Mouse (Mus musculus) G1E (cell line): ENCODE measurements around the gene Srrt. TPM values are rescaled to one million over a fixed set of nuclear protein-coding genes. Genes with fewer than 3 reads are reported as not detected.

ENCODE experiments used
- ATAC-seq: 2 replicates; pipeline ENCODE4 v1.8.0; 2016; ENCODE audit warnings: mild to moderate bottlenecking; ENCODE audit not compliant: insufficient number of reproducible peaks, poor library complexity, low FRiP score, severe bottlenecking; ENCODE audit errors: extremely low read depth
- DNase-seq: peaks from one replicate; pipeline ENCODE4 v3.0.0; 2012; ENCODE audit warnings: low spot score
- H3K27me3 ChIP-seq: 2 replicates; pipeline ENCODE4 v1.6.1; 2012; ENCODE audit warnings: mild to moderate bottlenecking, low read length, inconsistent platforms; ENCODE audit not compliant: insufficient read depth
- H3K36me3 ChIP-seq: replicated peaks from 2 replicates; pipeline ENCODE3; 2012; ENCODE audit warnings: mild to moderate bottlenecking, inconsistent platforms
- H3K4me1 ChIP-seq: 2 replicates; pipeline ENCODE4 v1.6.1; 2012; ENCODE audit warnings: low read depth, low read length, inconsistent platforms, mixed read lengths; ENCODE audit not compliant: insufficient read depth
- H3K4me3 ChIP-seq: 2 replicates; pipeline ENCODE4 v1.5.1; 2012; ENCODE audit warnings: low read depth, mild to moderate bottlenecking, inconsistent platforms, low read length, moderate library complexity, mixed read lengths
- H3K9me3 ChIP-seq: replicated peaks from 2 replicates; pipeline ENCODE4 v1.6.1; 2012; ENCODE audit warnings: inconsistent platforms
- CTCF ChIP-seq: IDR thresholded peaks from 2 replicates; pipeline ENCODE4 v1.5.1; 2012; ENCODE audit warnings: low read depth, low read length, inconsistent platforms, mixed read lengths
- GATA1 ChIP-seq: IDR thresholded peaks from 2 replicates; pipeline ENCODE4 v1.6.1; 2012; ENCODE audit warnings: borderline replicate concordance, low read length, inconsistent platforms, mixed read lengths
- GATA2 ChIP-seq: IDR thresholded peaks from 2 replicates; pipeline ENCODE4 v1.6.1; 2012; ENCODE audit warnings: low read depth, low read length, inconsistent platforms, borderline replicate concordance
- POLR2AphosphoS5 ChIP-seq: IDR thresholded peaks from 2 replicates; pipeline ENCODE4 v1.6.1; 2012; ENCODE audit warnings: low read depth, low read length, inconsistent platforms; ENCODE audit not compliant: insufficient replicate concordance
- TAL1 ChIP-seq: conservative IDR thresholded peaks from 2 replicates; pipeline ENCODE4 v1.6.1; 2012; ENCODE audit warnings: low read depth, low read length, inconsistent platforms, mixed read lengths
- polyA plus RNA-seq: library from polyadenylated mRNA; stranded (reverse); fragments of >175 nt; gene quantifications from 2 replicates; pipeline ENCODE4 v1.2.3, GENCODE M21; 2012
- total RNA-seq, 2 experiments: library from RNA; stranded (forward) in 1 of 2; stranded (reverse) in 1 of 2; fragments of 200-1000 nt in 1 of 2; fragments of >200 nt in 1 of 2; fragmentation: Nextera tagmentation in 1 of 2; gene quantifications; 2 replicates each; pipeline ENCODE4 v1.2.3; 2014 to 2017

The Srrt gene
- total and polyA plus RNA-seq, 3 experiments, result 189 to 331 (median 243) TPM

GRCm38 (mm10) chr5:137277360-137278342 is 29.8 kb downstream of the Srrt start:
- no peak for TF ChIP-seq GATA1
- no peak for TF ChIP-seq TAL1
- TF ChIP-seq CTCF, result no peak
- TF ChIP-seq POLR2AphosphoS5, result no peak
- no peak for TF ChIP-seq GATA2
- ATAC-seq, result no peak

GRCm38 (mm10) chr5:137268131-137268910 is 39.2 kb downstream of the Srrt start:
- H3K4me3 ChIP-seq, result no peak overlapping the region
- no peak for DNase-seq

More at GRCm38 (mm10) chr5:137277360-137278342, 29.8 kb downstream of the Srrt start:
- DNase-seq, result no peak
- Histone ChIP-seq H3K4me1 (no peaks in the 10 kb centered on the region), H3K4me3 (no peak overlapping the region), H3K9me3 (no peaks in the 10 kb centered on the region), H3K36me3 (no peaks in the 10 kb centered on the region), H3K27me3 (peaks cover 16% of the 10 kb centered on the region)

GRCm38 (mm10) chr5:137264787-137265186 is 42.7 kb downstream of the Srrt start:
- ATAC-seq (no peak), DNase-seq (no peak)
- peaks cover 10% of the 10 kb centered on the region for H3K27me3 ChIP-seq
- H3K4me1 ChIP-seq, result peaks cover 22% of the 10 kb centered on the region
- no peaks in the 10 kb centered on the region for H3K36me3 ChIP-seq
- H3K4me3 ChIP-seq, result peak overlapping the region; percentile 51; the same call in 1 of the 2 replicates
- TF ChIP-seq TAL1 (no peak), POLR2AphosphoS5 (no peak)
- 0 out of 2 replicates have a peak, but pooled peaks cover 5% of the 10 kb centered on the region for H3K9me3 ChIP-seq

More at GRCm38 (mm10) chr5:137268131-137268910, 39.2 kb downstream of the Srrt start:
- Histone ChIP-seq H3K27me3 (peaks cover 10% of the 10 kb centered on the region), H3K36me3 (no peaks in the 10 kb centered on the region), H3K4me1 (peaks cover 18% of the 10 kb centered on the region), H3K9me3 (0 out of 2 replicates have a peak, but pooled peaks cover 5% of the 10 kb centered on the region)
- TF ChIP-seq POLR2AphosphoS5 (no peak), GATA1 (no peak), GATA2 (no peak), TAL1 (no peak), CTCF (no peak)
- no peak for ATAC-seq

GRCm38 (mm10) chr5:137263897-137264720 is 43.4 kb downstream of the Srrt start:
- Histone ChIP-seq H3K4me1 (peaks cover 22% of the 10 kb centered on the region), H3K36me3 (no peaks in the 10 kb centered on the region), H3K27me3 (peaks cover 10% of the 10 kb centered on the region), H3K9me3 (0 out of 2 replicates have a peak, but pooled peaks cover 5% of the 10 kb centered on the region), H3K4me3 (0 out of 2 replicates have a peak overlapping the region, but pooled peaks have one; percentile 51)
- TF ChIP-seq CTCF, result no peak
- TF ChIP-seq GATA1, result no peak
- TF ChIP-seq GATA2, result no peak
- TF ChIP-seq TAL1, result no peak
- TF ChIP-seq POLR2AphosphoS5, result no peak
- ATAC-seq (peak; percentile 15), DNase-seq (no peak)

Other genes with a start within 250 kb of the Srrt start
- 76.9 and 92.3 TPM in 2 replicates for gene Serpine1, start 235.4 kb downstream of the Srrt start, total RNA-seq (2014; fragmentation: Nextera tagmentation)
- gene Serpine1, start 235.4 kb downstream of the Srrt start, total RNA-seq (2017), result 18.6 and 20.4 TPM in 2 replicates
- gene Serpine1, start 235.4 kb downstream of the Srrt start, polyA plus RNA-seq, result 1.1 and 1.9 TPM in 2 replicates
- gene Trim56, start 191.5 kb downstream of the Srrt start, total RNA-seq (2014; fragmentation: Nextera tagmentation), result 29.7 and 55.3 TPM in 2 replicates
- 25.8 and 34.1 TPM in 2 replicates for gene Trim56, start 191.5 kb downstream of the Srrt start, total RNA-seq (2017)
- 16.7 and 19.2 TPM in 2 replicates for gene Trim56, start 191.5 kb downstream of the Srrt start, polyA plus RNA-seq
- gene Muc3, start 158.4 kb downstream of the Srrt start, total RNA-seq (2014; fragmentation: Nextera tagmentation), result not detected in 2 replicates
- gene Muc3, start 158.4 kb downstream of the Srrt start, total RNA-seq (2017), result 0.12 TPM in 1 of 2 replicates, not detected in the other
- gene Muc3, start 158.4 kb downstream of the Srrt start, polyA plus RNA-seq, result not detected in 2 replicates
- 0.98 TPM in 1 of 2 replicates, not detected in the other for gene Muc3a, start 95.3 kb downstream of the Srrt start, total RNA-seq (2014; fragmentation: Nextera tagmentation)
- 0.17 TPM in 1 of 2 replicates, not detected in the other for gene Muc3a, start 95.3 kb downstream of the Srrt start, total RNA-seq (2017)
- not detected in 2 replicates for gene Muc3a, start 95.3 kb downstream of the Srrt start, polyA plus RNA-seq
- gene Ache, start 20.2 kb downstream of the Srrt start, total RNA-seq (2014; fragmentation: Nextera tagmentation), result 62.7 and 168 TPM in 2 replicates
- 7.4 and 7.8 TPM in 2 replicates for gene Ache, start 20.2 kb downstream of the Srrt start, total RNA-seq (2017)
- 36.5 and 46.4 TPM in 2 replicates for gene Ache, start 20.2 kb downstream of the Srrt start, polyA plus RNA-seq
- gene Ufsp1, start 13.0 kb downstream of the Srrt start, total RNA-seq (2014; fragmentation: Nextera tagmentation), result 17.9 and 24.7 TPM in 2 replicates
- 11.7 and 13.8 TPM in 2 replicates for gene Ufsp1, start 13.0 kb downstream of the Srrt start, total RNA-seq (2017)
- gene Ufsp1, start 13.0 kb downstream of the Srrt start, polyA plus RNA-seq, result 29.7 and 29.9 TPM in 2 replicates
- 21.7 and 25.5 TPM in 2 replicates for gene Trip6, start 6.7 kb upstream of the Srrt start, total RNA-seq (2014; fragmentation: Nextera tagmentation)
- 4.6 and 8.8 TPM in 2 replicates for gene Trip6, start 6.7 kb upstream of the Srrt start, total RNA-seq (2017)
- 57.8 and 77.7 TPM in 2 replicates for gene Trip6, start 6.7 kb upstream of the Srrt start, polyA plus RNA-seq
- gene Slc12a9, start 25.9 kb upstream of the Srrt start, total RNA-seq (2014; fragmentation: Nextera tagmentation), result 5.9 and 8.1 TPM in 2 replicates
- gene Slc12a9, start 25.9 kb upstream of the Srrt start, total RNA-seq (2017), result 2.3 and 3.1 TPM in 2 replicates
- 4.1 and 5.3 TPM in 2 replicates for gene Slc12a9, start 25.9 kb upstream of the Srrt start, polyA plus RNA-seq
- not detected in 2 replicates for gene Ephb4, start 42.4 kb upstream of the Srrt start, total RNA-seq (2014; fragmentation: Nextera tagmentation)
- under 0.01 and 0.05 TPM in 2 replicates for gene Ephb4, start 42.4 kb upstream of the Srrt start, total RNA-seq (2017)
- gene Ephb4, start 42.4 kb upstream of the Srrt start, polyA plus RNA-seq, result 0.07 TPM in 2 replicates
- not detected in 2 replicates for gene Zan, start 169.4 kb upstream of the Srrt start, total RNA-seq (2014; fragmentation: Nextera tagmentation)
- 0.12 and 0.22 TPM in 2 replicates for gene Zan, start 169.4 kb upstream of the Srrt start, total RNA-seq (2017)
- 0.02 TPM in 1 of 2 replicates, not detected in the other for gene Zan, start 169.4 kb upstream of the Srrt start, polyA plus RNA-seq
- 9.0 and 14.1 TPM in 2 replicates for gene Pop7, start 194.8 kb upstream of the Srrt start, total RNA-seq (2014; fragmentation: Nextera tagmentation)
- 29.3 and 33.2 TPM in 2 replicates for gene Pop7, start 194.8 kb upstream of the Srrt start, total RNA-seq (2017)
- gene Pop7, start 194.8 kb upstream of the Srrt start, polyA plus RNA-seq, result 39.8 and 55.7 TPM in 2 replicates
- gene Gigyf1, start 210.9 kb upstream of the Srrt start, total RNA-seq (2014; fragmentation: Nextera tagmentation), result 23.2 and 30.3 TPM in 2 replicates
- gene Gigyf1, start 210.9 kb upstream of the Srrt start, total RNA-seq (2017), result 6.8 and 7.0 TPM in 2 replicates
- 49.0 and 50.4 TPM in 2 replicates for gene Gigyf1, start 210.9 kb upstream of the Srrt start, polyA plus RNA-seq
- gene Epo, start 225.6 kb upstream of the Srrt start, total RNA-seq (2014; fragmentation: Nextera tagmentation), result not detected in 2 replicates
- gene Epo, start 225.6 kb upstream of the Srrt start, total RNA-seq (2017), result not detected in 2 replicates
- gene Epo, start 225.6 kb upstream of the Srrt start, polyA plus RNA-seq, result not detected in 2 replicates
- 229 and 302 TPM in 2 replicates for gene Gnb2, start 225.8 kb upstream of the Srrt start, total RNA-seq (2014; fragmentation: Nextera tagmentation)
- gene Gnb2, start 225.8 kb upstream of the Srrt start, total RNA-seq (2017), result 255 and 347 TPM in 2 replicates
- 501 and 571 TPM in 2 replicates for gene Gnb2, start 225.8 kb upstream of the Srrt start, polyA plus RNA-seq
- gene Actl6b, start 245.8 kb upstream of the Srrt start, total RNA-seq (2014; fragmentation: Nextera tagmentation), result not detected in 2 replicates
- 0.11 TPM in 1 of 2 replicates, not detected in the other for gene Actl6b, start 245.8 kb upstream of the Srrt start, total RNA-seq (2017)
- not detected in 2 replicates for gene Actl6b, start 245.8 kb upstream of the Srrt start, polyA plus RNA-seq